Mouse (Mus musculus) MEL (cell line): ENCODE measurements around the gene Uckl1.

Source experiments
- CTCF ChIP-seq, 3 experiments: IDR thresholded peaks in 2 of 3; conservative IDR thresholded peaks in 1 of 3; 2 replicates each; pipeline ENCODE4 v1.5.1; 2011 to 2012; ENCODE audit warnings: low read length in 3 of 3, low read depth in 2 of 3, mild to moderate bottlenecking in 2 of 3, improper control_type of control experiment in 1 of 3, inconsistent platforms in 1 of 3, mixed read lengths in 1 of 3, moderate library complexity in 1 of 3; ENCODE audit not compliant: control insufficient read depth in 1 of 3, insufficient read depth in 1 of 3, poor library complexity in 1 of 3, severe bottlenecking in 1 of 3
- EP300 ChIP-seq, 2 experiments: IDR thresholded peaks; 2 replicates each; pipeline ENCODE4 v1.6.1; 2011; ENCODE audit warnings: improper control_type of control experiment in 2 of 2, low read length in 2 of 2, low read depth in 1 of 2, mild to moderate bottlenecking in 1 of 2
- RAD21 ChIP-seq: IDR thresholded peaks from 2 replicates; pipeline ENCODE4 v1.6.1; 2011; ENCODE audit warnings: mild to moderate bottlenecking, low read depth, low read length, improper control_type of control experiment

DNA sequence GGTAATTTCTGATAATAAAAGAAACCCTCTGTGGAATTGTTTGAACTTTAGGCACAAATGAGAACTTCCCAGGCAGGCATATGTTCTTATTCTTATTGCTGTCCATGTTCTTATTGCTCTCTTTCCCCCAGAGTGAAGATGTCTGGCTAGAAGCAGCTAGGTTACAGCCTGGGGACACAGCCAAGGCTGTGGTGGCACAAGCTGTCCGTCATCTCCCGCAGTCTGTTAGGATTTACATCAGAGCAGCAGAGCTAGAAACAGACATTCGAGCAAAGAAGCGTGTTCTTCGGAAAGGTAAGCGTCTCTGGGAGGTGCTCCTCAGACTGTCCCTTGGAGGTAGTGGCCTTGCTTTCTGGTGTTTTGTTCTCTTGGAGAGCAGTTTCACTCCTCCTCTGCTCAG is 47.9 kb upstream of the Uckl1 start:
- no peak for TF ChIP-seq CTCF (IDR thresholded peaks at IDR 0.05 in 2 of 3, conservative IDR thresholded peaks at IDR 0.05 in 1 of 3; ENCODE audit: control insufficient read depth in 1 of 3, insufficient read depth in 1 of 3, low read depth in 2 of 3, low read length in 3 of 3, poor library complexity in 1 of 3, severe bottlenecking in 1 of 3)
- no peak for TF ChIP-seq RAD21
- TF ChIP-seq EP300 (IDR thresholded peaks at IDR 0.05; ENCODE audit: low read depth in 1 of 2, low read length in 2 of 2) = no peak
